Comparison of ENCODE assay signal across 8 mouse cellular contexts in the genomic region with DNA sequence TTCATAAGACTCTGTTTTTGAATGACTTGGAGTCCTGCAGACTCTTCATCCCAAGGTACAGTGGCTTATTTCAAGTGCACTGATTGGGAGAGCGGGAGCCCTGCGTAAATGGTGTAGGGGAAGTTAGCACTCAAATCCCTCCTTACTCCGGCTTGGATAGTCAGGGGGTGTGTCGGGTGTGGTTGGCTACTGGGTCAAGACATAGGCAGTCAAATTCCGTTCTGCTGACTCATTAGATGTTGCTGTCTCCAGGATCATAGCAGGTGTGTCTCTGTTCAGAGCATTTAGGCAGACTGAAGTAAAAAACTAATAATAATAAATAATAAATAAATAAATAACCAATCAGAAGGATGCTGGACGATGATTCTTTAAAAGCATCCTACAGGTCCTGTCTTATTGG.
"Had no signal": no experiment of that assay in that cellular context is flagged by ENCODE, and none has a peak within 500 bp of the region (broad histone marks: within the 10 kb centered on the region; RNA-seq: fewer than 3 reads in every experiment).

No protein-coding gene starts in this region.

- H3K27ac ChIP-seq: kidney, postnatal 0 days; limb, embryonic 15.5 days; liver, embryonic 12.5 days; midbrain, embryonic 12.5 days; neural tube, embryonic 15.5 days; stomach, postnatal 0 days had no signal

- H3K4me3 ChIP-seq: limb, embryonic 15.5 days; liver, embryonic 12.5 days; midbrain, embryonic 12.5 days; neural tube, embryonic 15.5 days had no signal

- H3K36me3 ChIP-seq: limb, embryonic 15.5 days; liver, embryonic 12.5 days; midbrain, embryonic 12.5 days; neural tube, embryonic 15.5 days had no signal

- DNase-seq: thymus, adult 18-20 months had no signal

- H3K9me3 ChIP-seq: limb, embryonic 15.5 days; liver, embryonic 12.5 days; midbrain, embryonic 12.5 days; neural tube, embryonic 15.5 days had no signal

- H3K9ac ChIP-seq: limb, embryonic 15.5 days; liver, embryonic 12.5 days; lung, embryonic 14.5 days; midbrain, embryonic 12.5 days; neural tube, embryonic 15.5 days had no signal

- H3K4me2 ChIP-seq: limb, embryonic 15.5 days; liver, embryonic 12.5 days; lung, embryonic 14.5 days; midbrain, embryonic 12.5 days; neural tube, embryonic 15.5 days had no signal

- H3K27me3 ChIP-seq: limb, embryonic 15.5 days; liver, embryonic 12.5 days; midbrain, embryonic 12.5 days; neural tube, embryonic 15.5 days had no signal

- H3K4me1 ChIP-seq: limb, embryonic 15.5 days; liver, embryonic 12.5 days; midbrain, embryonic 12.5 days; neural tube, embryonic 15.5 days had no signal
